Mouse (Mus musculus): ENCODE data around the gene Copg2. TPM values are rescaled to one million over a fixed set of nuclear protein-coding genes. Genes with fewer than 3 reads are reported as not detected.

Copg2 gene
- polyA plus RNA-seq, 1 experiment from 2014 or later = 39.2 TPM

DNA sequence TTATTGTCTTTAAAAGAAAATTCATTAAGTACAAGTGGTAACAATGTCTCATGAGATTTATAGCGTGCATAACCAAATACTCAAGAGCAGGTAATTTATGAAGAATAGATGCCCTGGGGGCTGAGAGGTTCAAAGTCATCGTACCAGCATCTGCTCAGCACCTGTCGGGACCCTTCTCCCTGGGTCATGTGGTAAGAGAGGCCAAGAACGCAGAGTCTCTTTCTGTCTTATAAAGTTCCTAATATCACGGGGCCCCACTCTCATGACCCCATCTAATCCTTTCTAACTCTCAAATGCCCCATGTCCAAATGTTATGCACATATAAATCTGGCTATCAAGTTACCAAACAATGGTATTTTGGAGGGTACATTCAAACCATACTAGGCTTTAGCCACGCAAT, 193.7 kb downstream of the Copg2 start:
- Histone ChIP-seq H3K9ac (replicated peaks) (no peak overlapping the region), H3K4me2 (replicated peaks) (no peak overlapping the region), H3K9me3 (no peaks in the 10 kb centered on the region), H3K4me3 (replicated peaks) (no peak overlapping the region), H3K27me3 (no peaks in the 10 kb centered on the region), H3K36me3 (no peaks in the 10 kb centered on the region), H3K4me1 (replicated peaks) (no peaks in the 10 kb centered on the region), H3K27ac (no peak overlapping the region)
- no peak for ATAC-seq
- WGBS = 83% methylated on average over 6 of the region's 6 CpGs

DNA sequence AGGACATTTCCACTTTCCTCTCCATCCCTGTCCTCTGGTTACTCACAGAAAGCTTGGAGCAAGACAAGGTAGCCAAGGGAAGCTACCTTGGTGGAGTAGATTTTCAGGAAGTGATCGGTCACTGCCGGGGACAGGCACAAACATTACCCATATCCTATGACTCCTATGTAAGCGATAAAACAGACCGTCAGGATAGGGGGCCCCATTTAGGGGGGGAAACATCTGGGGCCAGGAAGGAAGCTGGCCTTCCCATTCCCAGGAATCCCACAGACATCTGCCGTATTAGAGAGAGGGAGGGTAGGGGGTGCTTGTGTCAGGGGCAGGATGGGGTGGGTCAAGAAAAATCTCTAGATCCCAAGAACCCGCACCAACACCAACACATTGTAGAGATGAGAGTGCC, 196.4 kb downstream of the Copg2 start:
- H3K27me3 ChIP-seq = no peaks in the 10 kb centered on the region
- H3K4me1 ChIP-seq (replicated peaks) = 0 out of 2 replicates have a peak, but pooled peaks cover 2% of the 10 kb centered on the region
- no peak overlapping the region for H3K4me2 ChIP-seq (replicated peaks)
- H3K36me3 ChIP-seq = no peaks in the 10 kb centered on the region
- no peaks in the 10 kb centered on the region for H3K9me3 ChIP-seq
- no peak overlapping the region for H3K9ac ChIP-seq (replicated peaks)
- no peak overlapping the region for H3K27ac ChIP-seq
- no peak for ATAC-seq
- WGBS = 92% methylated on average over 6 of the region's 6 CpGs
- H3K4me3 ChIP-seq (replicated peaks) = no peak overlapping the region

DNA sequence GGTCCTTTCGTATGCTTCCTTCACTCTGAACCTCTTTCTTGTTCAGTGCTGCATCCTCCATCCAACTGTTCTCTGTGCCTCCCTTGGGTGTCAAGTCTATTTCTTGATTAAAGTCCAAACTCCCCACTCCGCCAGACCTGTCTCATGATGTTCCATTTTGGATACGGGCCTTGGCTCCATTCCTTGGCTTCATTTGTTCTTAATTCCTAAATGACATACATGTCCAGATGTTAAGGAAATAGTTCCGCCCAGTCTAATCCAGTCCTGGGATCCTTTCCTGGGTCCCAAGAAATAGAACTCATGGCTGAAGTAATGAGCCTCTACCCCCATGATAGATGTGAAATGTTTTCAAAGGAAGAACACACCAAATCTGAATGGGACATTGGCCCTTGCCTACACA, 198.6 kb downstream of the Copg2 start:
- Histone ChIP-seq H3K4me1 (replicated peaks) (peaks cover 14% of the 10 kb centered on the region), H3K27me3 (no peaks in the 10 kb centered on the region), H3K9ac (replicated peaks) (no peak overlapping the region), H3K27ac (no peak overlapping the region), H3K9me3 (no peaks in the 10 kb centered on the region), H3K36me3 (no peaks in the 10 kb centered on the region), H3K4me2 (replicated peaks) (no peak overlapping the region), H3K4me3 (replicated peaks) (no peak overlapping the region)
- no peak for ATAC-seq
- 88% methylated on average over 4 of the region's 4 CpGs for WGBS

MicroRNAs encoded within 50 kb of the gene (microRNA counts, 519-probe panel; counts per million panel counts)
- microRNA mmu-miR-335-3p = 3,974 counts per million, percentile 74 among the panel's probes with 10 or more counts
- 6,504 counts per million, percentile 97 among the panel's probes with 10 or more counts for microRNA mmu-miR-335-5p

Small RNA genes lying within 50 kb of the gene (microRNA-seq; reads per million reads assigned to microRNA genes)
- gene Mir335 = 59,743 reads per million, percentile 100 among the genes with 10 or more reads in this experiment

Other genes starting within 250 kb of the Copg2 start
- gene Cep41, start 203.0 kb downstream of the Copg2 start, polyA plus RNA-seq (2015; fragmentation: Nextera tagmentation; extraction: Ambion mirVana) = 15.5 and 17.1 TPM in 2 replicates
- gene Mest, start 173.2 kb downstream of the Copg2 start, polyA plus RNA-seq (2015; fragmentation: Nextera tagmentation; extraction: Ambion mirVana) = 409 and 424 TPM in 2 replicates
- gene Tsga13, start 18.8 kb upstream of the Copg2 start, polyA plus RNA-seq (2015; fragmentation: Nextera tagmentation; extraction: Ambion mirVana) = 0.28 TPM in 1 of 2 replicates, not detected in the other
- gene Klf14, start 62.3 kb upstream of the Copg2 start, polyA plus RNA-seq (2015; fragmentation: Nextera tagmentation; extraction: Ambion mirVana) = 0.23 TPM in 1 of 2 replicates, not detected in the other

Data from midbrain, embryonic 13.5 days (tissue).